Mouse (Mus musculus): ENCODE data around the gene H2-Ob.

GRCm38 (mm10) chr17:34224816-34225215 is 13.9 kb upstream of the H2-Ob start:
- TF ChIP-seq CTCF (conservative IDR thresholded peaks at IDR 0.05; ENCODE audit: insufficient read depth, insufficient read length, low read depth, low read length) (no peak), POLR2A (IDR thresholded peaks at IDR 0.05; ENCODE audit: low read depth, low read length) (no peak)

All from kidney, adult 2 months (tissue).